Mouse (Mus musculus) lung, postnatal 10 days (tissue): ENCODE measurements at regions not wholly inside any gene's neighbourhood (a gene's known extent, or its start where the extent isn't known, plus 50 kb on each side); places are given as distances from the start of the nearest gene placed in this dataset.

Experiments used
- DNase-seq: peaks from one replicate; pipeline ENCODE4 v3.0.0; 2021

DNA sequence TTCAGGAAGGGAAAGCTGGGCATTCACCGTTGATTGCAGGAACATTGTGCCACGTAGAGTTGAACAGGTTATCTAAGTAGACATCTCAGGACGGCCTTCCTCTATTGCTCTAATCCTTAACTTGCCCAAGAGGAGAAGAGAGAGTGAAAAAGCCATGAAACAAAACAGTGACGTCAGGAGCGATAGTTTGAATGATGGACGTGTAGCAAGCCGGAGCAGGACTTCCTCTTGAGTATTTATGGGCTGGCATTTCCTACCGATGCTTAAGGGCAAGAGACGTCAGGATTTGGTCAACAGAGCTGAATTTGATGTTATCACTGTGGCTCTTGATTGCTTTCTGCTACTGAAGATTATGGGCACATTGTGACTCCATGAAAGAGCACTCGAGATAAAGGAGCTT lies 130.5 kb upstream of the Arhgap28 start:
- DNase-seq, result no peak

- DNase-seq, result no peak
Measured at GRCm38 (mm10) chr17:68135436-68135835, 131.5 kb upstream of the Arhgap28 start.

- no peak for DNase-seq
Measured at GRCm38 (mm10) chr17:68143307-68143706, 130.3 kb upstream of the L3mbtl4 start.

DNA sequence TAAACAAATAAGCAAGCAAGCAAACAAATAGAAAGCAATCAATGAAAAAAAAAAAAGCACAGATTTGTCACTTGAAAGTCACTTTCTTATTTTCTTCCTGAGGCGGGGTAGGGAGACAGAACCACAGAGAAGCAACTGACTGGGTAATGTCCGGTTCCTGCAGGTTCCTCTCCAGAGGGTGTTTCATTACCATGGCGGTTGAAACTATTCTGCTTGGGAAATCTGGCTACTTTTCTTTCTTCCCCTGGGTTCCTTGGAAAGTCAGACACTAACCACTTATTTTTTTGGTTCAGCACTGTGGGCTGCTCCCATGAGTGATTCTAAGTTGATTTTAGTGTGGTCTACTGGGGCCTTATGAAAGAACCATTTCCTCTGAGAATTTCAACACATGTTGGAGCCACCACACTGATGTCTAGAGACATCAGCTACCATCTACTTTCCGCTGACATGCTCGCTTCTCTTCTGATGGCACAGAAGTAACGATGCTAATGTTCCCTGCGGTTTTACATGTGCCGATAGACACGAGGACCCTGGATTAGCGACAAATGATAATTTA lies 124.3 kb upstream of the L3mbtl4 start:
- no peak for DNase-seq

DNA sequence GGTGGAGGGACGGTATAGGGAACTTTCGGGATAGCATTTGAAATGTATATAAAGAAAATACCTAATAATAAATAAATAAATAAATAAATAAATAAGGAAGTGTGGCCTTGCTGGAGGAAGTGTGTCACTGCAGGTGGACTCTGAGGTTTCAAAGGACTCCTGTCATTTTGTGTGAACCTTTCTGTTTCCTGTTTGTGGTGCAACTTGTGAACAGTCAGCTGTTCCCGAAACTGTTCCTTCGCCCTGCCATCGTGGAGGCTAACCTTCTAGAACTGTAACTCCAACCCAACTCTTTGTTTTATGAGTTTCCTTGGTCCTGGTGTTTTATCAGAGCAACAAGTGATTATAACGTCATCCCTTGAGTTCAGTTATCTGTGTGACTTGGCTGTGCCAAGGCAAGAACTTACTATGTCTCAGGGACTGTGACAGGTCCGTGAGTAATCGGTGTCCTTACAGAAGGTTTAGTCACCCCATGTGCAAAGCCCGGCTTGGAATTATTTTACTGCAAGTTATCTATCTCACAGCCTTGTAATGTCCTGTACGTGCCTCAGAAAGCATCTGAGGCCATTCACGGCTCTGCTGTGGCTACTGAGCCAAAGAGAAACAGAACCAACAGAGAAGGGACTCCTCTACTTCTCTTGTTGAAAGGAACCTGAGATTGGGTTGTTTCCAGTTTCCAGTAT lies 121.0 kb upstream of the L3mbtl4 start:
- DNase-seq, result no peak

- DNase-seq, result no peak
Measured at GRCm38 (mm10) chr17:68154879-68155278, 118.7 kb upstream of the L3mbtl4 start.

- DNase-seq, result peak; percentile 58
Measured at GRCm38 (mm10) chr17:68158172-68158651, 115.4 kb upstream of the L3mbtl4 start.

DNA sequence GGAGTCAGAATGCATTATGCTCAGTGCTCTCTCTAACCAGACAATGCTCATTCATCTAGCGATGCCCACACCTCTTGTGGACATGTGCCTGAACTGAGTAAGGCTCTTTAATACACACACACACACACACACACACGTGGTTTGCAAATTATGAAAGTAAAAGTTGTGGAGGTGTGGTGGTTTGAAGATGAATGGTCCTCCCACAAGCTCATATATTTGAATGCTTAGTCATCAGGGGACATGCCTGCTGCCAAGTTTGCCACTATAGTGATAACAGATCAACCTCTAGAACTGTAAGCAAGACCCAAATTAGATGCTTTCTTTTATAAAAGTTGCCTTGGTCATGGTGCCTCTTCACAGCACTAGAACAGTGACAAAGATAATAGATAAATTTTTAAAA lies 112.5 kb upstream of the L3mbtl4 start:
- no peak for DNase-seq

DNA sequence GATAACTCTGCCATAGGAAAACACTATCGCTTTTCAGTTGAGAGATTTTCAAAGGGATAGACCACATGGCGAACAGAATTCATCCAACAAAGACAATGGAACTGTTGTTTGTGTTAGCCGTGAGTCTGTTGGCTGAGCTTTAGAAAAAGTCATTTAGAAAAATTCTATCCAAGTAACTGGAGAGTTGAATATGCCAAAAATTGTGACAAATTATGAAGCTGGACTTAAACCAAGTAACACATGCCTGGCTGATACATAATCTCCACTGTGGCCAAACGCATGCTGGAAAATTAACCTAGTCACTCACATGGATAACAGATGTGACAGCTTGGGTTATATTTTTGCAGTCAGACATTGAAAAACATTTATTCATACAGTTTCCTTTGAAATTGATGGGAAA lies 110.1 kb upstream of the L3mbtl4 start:
- no peak for DNase-seq

GRCm38 (mm10) chr17:68164666-68165065 lies 108.9 kb upstream of the L3mbtl4 start:
- DNase-seq, result no peak

- peak; percentile 65 for DNase-seq
Measured at GRCm38 (mm10) chr17:68165171-68165825, 108.3 kb upstream of the L3mbtl4 start.

DNA sequence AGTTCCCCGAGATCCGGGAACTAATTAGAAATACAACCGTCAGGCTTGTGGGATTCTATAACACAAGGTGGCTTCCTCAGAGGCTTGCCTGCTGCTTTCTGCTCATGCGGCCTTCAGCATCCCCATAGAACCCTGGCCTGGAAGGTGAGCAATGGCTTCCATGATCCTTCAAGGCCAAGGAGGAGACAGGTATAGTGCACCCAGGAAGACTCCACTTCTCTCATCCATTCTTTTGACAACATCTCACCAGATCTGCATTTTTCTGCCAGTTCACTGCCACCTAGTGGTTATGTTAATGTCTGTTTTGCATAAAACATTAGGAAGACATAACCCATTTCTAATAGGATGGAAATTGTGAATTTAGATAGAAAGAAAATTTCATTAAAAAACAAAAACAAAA lies 107.2 kb upstream of the L3mbtl4 start:
- DNase-seq, result peak; percentile 27

DNA sequence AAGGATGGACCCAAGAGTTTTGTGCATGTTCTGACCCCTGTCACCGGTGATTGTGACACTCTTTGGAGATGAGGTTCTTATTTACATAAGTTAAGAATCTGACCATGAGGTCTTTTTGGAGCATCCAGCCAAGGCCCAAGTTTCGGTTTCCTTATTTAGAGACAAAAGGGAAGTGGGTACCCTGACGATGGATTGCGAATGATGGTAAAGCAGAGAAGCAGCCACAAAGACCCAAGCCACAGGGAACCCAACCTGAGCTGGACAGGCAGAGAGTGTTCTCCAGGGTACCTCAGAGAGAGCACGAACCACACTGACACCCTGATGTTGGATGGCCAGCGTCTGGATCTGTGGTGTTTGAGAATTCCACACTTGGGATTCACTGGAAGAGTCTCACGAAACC lies 100.8 kb upstream of the L3mbtl4 start:
- DNase-seq, result no peak

DNA sequence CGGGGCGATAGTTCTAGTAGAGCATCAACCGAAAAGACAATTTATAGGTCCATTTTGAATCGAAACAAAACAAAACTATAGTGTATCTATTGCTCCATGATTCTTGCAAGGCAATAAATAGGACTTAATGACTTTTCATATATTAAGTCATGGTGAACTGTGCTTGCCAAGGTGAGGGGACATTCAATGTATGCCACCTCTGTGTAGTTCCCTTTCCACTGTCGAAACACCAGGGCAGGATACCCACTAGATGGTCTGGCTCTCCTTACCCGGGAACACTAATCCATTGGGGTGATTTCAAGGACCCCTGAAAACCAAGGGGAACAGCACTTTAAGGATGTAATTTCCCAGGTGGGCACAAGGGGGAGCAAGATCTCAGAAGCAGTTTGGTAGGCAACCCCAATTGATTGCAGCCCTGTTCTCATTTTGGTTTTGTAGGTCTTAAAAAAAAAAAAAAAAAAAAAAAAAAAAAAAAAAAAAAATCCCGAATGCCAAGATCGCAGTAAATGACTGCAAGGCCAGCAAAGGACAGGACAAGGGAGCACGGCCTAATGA lies 96.9 kb upstream of the L3mbtl4 start:
- DNase-seq, result peak; percentile 62

- DNase-seq, result peak; percentile 73
Measured at GRCm38 (mm10) chr17:68177835-68178234, 95.8 kb upstream of the L3mbtl4 start.

GRCm38 (mm10) chr17:68185385-68185784 lies 88.2 kb upstream of the L3mbtl4 start:
- no peak for DNase-seq

DNA sequence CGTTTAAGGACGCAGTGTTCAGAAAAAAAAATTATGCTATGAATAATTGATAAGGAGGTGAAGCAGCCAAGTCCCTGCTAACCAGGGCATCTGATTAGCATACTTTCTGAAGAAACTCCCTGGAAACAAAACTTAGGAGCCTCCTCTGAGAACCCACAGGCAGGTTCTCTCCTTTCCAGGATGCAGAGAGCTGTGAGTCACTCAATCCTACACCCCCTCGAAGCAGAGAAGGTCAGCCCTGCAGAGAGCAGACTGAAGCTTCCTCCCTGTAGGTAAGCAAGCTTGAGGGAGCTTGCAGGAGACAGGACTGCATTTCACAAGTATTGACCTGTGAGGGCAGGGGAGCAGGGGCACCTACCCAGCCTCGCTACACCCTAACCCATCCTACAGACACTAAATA lies 83.7 kb upstream of the L3mbtl4 start:
- DNase-seq, result no peak

- DNase-seq, result no peak
Measured at GRCm38 (mm10) chr17:68205545-68205944, 68.1 kb upstream of the L3mbtl4 start.

DNA sequence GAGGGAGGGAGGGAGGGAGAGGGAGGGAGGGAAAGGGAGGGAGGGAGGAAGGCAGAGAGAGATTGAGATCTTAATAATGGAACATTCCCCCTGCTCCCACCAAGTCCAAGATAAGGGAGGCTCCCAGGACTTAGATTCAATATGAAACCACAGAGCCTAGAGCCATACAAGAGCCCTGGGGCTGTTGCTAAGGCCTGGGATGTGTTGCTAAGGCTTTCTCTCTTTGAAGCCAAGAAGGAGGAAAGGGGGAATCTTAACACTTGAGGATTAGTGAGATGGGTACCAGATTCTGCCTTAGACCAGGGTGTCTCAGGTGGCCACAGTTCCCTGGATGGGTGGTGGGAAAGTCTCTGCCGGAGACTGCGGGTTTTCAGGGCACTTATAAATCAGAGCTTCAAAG lies 64.8 kb upstream of the L3mbtl4 start:
- DNase-seq, result no peak

GRCm38 (mm10) chr17:68210313-68211254 lies 63.0 kb upstream of the L3mbtl4 start:
- peak; percentile 64 for DNase-seq

- DNase-seq, result peak; percentile 19
Measured at GRCm38 (mm10) chr17:68218246-68218645, 55.4 kb upstream of the L3mbtl4 start.

GRCm38 (mm10) chr17:68223170-68223569 lies 50.4 kb upstream of the L3mbtl4 start:
- DNase-seq, result no peak
